Mouse (Mus musculus): ENCODE measurements at regions not wholly inside any gene's neighbourhood (a gene's known extent, or its start where the extent isn't known, plus 50 kb on each side); places are given as distances from the start of the nearest gene placed in this dataset.
A peak's percentile ranks its signal among the peaks of the same experiment; 100 is the strongest.

- DNase-seq (ENCODE audit: low spot score in 2 of 2) = no peak
Observed at GRCm38 (mm10) chr4:72481748-72482147, 281.0 kb upstream of the Tle1 start.

GRCm38 (mm10) chr4:72480535-72480934 lies 279.8 kb upstream of the Tle1 start:
- DNase-seq (ENCODE audit: low spot score in 2 of 2) = no peak

GRCm38 (mm10) chr4:72469236-72469875 lies 268.6 kb upstream of the Tle1 start:
- DNase-seq (ENCODE audit: low spot score in 2 of 2) = no peak

- no peak for DNase-seq (ENCODE audit: low spot score in 2 of 2)
Observed at GRCm38 (mm10) chr4:72444177-72444770, 243.6 kb upstream of the Tle1 start.

GRCm38 (mm10) chr4:72437367-72437766 lies 236.6 kb upstream of the Tle1 start:
- no peak for DNase-seq (ENCODE audit: low spot score in 2 of 2)

GRCm38 (mm10) chr4:72425316-72425715 lies 224.6 kb upstream of the Tle1 start:
- DNase-seq (ENCODE audit: low spot score in 2 of 2) = no peak

- no peak for DNase-seq (ENCODE audit: low spot score in 2 of 2)
Observed at GRCm38 (mm10) chr4:72412100-72412788, 211.5 kb upstream of the Tle1 start.

DNA sequence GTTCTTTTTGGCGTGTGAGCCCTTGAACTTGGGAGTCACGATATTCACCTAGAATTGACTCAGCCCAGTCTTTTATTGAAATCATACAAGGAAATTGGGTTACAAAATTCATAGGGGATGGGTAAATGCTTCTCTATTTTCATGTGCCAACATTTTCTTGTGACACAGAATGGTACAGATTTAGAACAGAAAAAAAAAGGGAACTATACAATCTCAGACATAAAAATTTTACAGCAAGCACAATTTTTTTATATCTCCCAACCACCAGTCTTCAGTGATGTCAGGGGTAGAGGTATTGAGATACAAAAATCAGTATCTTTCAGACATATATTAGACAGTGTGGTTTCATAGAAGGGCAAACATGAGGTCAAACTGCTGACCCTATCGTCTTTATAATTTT lies 210.6 kb upstream of the Tle1 start:
- DNase-seq (ENCODE audit: low spot score in 2 of 2) = no peak

DNA sequence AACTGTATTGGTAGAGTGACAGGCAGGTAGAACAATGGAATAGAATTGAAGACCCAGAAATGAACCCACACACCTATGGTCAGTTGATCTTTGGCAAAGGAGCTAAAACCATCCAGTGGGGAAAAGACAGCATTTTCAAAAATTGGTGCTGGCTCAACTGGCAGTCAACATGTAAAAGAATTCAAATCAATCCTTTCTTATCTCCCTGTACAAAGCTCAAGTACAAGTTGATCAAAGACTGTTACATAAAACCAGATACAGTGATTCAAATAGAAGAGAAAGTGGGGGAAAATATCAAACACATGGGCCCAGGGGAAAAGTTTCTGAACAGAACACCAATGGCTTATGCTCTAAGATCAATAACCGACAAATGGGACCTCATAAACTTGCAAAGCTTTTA lies 200.0 kb upstream of the Tle1 start:
- no peak for DNase-seq (ENCODE audit: low spot score in 2 of 2)

DNA sequence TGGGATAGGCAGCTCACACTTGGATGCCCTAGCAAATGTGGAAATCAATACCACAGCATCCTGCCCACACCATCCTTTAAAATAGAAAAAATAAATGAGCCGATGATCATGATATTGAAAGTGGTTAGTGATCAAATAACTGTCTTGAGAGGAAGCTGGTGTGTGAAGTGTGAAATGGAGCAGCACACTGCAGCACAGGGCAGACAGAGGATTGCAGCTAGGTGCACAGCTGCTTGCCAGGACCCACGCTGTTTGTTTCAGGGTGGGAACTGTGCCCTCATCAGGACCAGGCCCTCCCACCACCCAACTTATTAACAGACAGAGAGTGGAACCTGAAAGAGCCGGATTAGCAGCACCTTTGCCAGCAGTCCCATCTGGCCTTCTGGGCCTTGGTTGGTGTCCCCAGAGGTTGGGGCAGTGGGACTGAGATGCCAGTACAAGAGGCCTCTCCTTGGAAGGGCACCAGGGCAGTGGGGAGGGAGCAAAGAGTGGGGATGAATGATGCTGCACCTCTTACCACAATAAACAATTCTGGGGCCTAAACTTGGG lies 191.2 kb upstream of the Tle1 start:
- DNase-seq (ENCODE audit: low spot score in 2 of 2) = no peak

DNA sequence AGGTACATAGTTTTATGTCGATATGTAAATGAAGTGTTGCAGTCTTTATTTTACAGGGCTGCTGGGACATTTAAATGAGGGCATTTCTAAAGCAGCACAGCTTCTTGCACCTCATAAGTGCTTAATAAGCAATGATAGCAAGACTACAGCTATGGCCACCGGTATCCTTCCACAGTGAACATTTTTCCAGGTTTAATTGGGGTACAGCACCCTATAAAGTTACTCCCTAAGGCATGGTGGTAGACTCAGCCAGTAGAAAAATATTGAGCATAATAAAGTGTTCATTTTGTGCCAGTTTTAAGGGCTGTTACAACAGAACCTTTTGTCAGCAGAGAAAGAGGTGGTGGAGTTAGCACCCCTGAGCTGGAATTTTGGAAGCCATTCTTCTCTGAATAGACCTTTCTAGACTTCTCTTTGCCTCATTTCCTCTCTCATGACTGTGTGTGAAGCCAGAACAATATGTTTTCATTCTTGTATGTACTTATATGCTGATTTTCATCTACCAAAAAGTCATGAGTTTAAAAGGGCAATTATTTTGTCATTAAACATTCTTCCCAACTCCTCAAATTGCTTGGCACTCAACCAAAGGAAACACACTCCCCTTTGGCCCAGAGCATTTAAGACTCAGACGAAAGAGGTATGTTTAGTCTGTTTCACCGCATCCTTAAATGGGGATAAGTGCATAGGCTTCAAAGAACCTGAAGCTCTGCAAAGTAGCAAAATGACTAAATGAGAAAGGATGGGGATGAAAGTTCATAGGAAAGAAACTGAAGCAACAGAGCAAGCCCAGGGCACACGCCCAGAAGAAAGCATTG lies 189.3 kb upstream of the Tle1 start:
- no peak for DNase-seq (ENCODE audit: low spot score in 2 of 2)

- peak; percentile 28 to 42 for DNase-seq (ENCODE audit: low spot score in 2 of 2)
Observed at GRCm38 (mm10) chr4:72384901-72385264, 184.2 kb upstream of the Tle1 start.

GRCm38 (mm10) chr4:72384259-72384900 lies 183.7 kb upstream of the Tle1 start:
- no peak for DNase-seq (ENCODE audit: low spot score in 2 of 2)

GRCm38 (mm10) chr4:72383729-72384128 lies 183.0 kb upstream of the Tle1 start:
- DNase-seq (ENCODE audit: low spot score in 2 of 2) = no peak

GRCm38 (mm10) chr4:72382517-72383147 lies 181.9 kb upstream of the Tle1 start:
- DNase-seq (ENCODE audit: low spot score in 2 of 2) = no peak

- DNase-seq (ENCODE audit: low spot score in 2 of 2) = no peak
Observed at GRCm38 (mm10) chr4:72381742-72382141, 181.0 kb upstream of the Tle1 start.

GRCm38 (mm10) chr4:72381116-72381515 lies 180.4 kb upstream of the Tle1 start:
- DNase-seq (ENCODE audit: low spot score in 2 of 2) = no peak

GRCm38 (mm10) chr4:72379515-72379914 lies 178.8 kb upstream of the Tle1 start:
- no peak for DNase-seq (ENCODE audit: low spot score in 2 of 2)

DNA sequence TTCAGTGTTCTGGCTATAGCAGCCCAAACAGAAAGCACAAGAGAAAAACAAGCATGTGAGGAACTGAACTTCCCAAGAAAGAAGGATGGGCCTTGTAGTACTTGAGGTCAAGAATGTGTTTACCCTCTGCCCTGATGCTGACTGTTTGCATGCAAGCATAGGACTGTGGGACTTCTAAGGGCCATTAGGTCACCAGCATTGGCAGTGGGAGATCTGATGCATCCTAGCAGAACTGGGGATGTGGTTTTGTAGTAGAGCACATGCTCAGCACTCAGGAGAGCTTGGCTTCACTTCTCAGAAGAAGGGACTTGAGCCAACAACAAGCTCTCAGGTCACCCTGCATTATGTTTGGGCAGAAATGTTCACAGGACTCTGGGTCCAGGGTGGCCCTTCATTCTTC lies 178.3 kb upstream of the Tle1 start:
- DNase-seq (ENCODE audit: low spot score in 2 of 2) = no peak

DNA sequence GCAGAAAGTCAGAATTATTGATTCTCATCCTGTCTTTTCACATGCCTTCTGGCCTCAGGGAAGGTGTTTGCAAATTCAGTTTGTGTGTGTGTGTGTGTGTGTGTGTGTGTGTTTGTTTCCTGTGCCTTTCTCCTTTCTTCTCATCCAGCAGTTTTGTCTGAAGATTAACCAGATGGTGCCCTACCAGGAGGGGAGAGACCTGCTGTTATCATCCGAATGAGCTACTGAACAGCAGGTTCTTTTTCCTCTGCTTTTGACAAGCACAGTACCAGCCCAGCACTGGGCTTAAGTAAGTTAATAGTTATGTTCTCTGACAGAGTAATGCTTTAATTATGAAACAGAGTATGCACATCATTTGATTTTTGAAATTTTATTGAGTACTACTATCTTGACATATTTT lies 176.8 kb upstream of the Tle1 start:
- DNase-seq (ENCODE audit: low spot score in 2 of 2) = no peak

- DNase-seq (ENCODE audit: low spot score in 2 of 2) = no peak
Observed at GRCm38 (mm10) chr4:72351985-72352384, 151.3 kb upstream of the Tle1 start.
